Mouse (Mus musculus) heart, postnatal 10 days (tissue): ENCODE results near the gene Ankrd55. TPM values are rescaled to one million over a fixed set of nuclear protein-coding genes. Genes with fewer than 3 reads are reported as not detected.
"Not testable (repeated sequence)": the region's sequence is repeated elsewhere in the genome, so short reads cannot be mapped to it uniquely, and the experiment has no call there.

Experiments
- DNase-seq, 2 experiments: peaks; one replicate each; pipeline ENCODE4 v3.0.0; 2021
- intact Hi-C: fragments of 180-260 bp; cut with DNase I; formaldehyde crosslinking; loops from one replicate; pipeline ENCODE4 v1.15.1; 2025
- total RNA-seq, 2 experiments: library from RNA; stranded (reverse); gene quantifications; 2 replicates each; pipeline ENCODE4 v1.2.3; 2021

Gene Ankrd55
- total RNA-seq, 2 experiments from 2014 or later, result 0.14 to 0.20 TPM

- no peak for DNase-seq
- intact Hi-C loops, result no loop called here
Measured at GRCm38 (mm10) chr13:112289981-112290380, 1.7 kb downstream of the Ankrd55 start.

GRCm38 (mm10) chr13:112292489-112292888 is 4.2 kb downstream of the Ankrd55 start:
- peak; percentile 21 to 31 for DNase-seq

GRCm38 (mm10) chr13:112293092-112293491 is 4.8 kb downstream of the Ankrd55 start:
- DNase-seq, result no peak
- intact Hi-C loops, result no loop called here

More at GRCm38 (mm10) chr13:112292489-112292888, 4.2 kb downstream of the Ankrd55 start:
- intact Hi-C loops, result no loop called here

GRCm38 (mm10) chr13:112294446-112294845 is 6.2 kb downstream of the Ankrd55 start:
- no peak for DNase-seq
- intact Hi-C loops, result no loop called here

GRCm38 (mm10) chr13:112297781-112298180 is 9.5 kb downstream of the Ankrd55 start:
- intact Hi-C loops, result no loop called here
- DNase-seq, result peak; percentile 53 to 57

GRCm38 (mm10) chr13:112303429-112303828 is 15.2 kb downstream of the Ankrd55 start:
- intact Hi-C loops, result no loop called here
- no peak for DNase-seq

GRCm38 (mm10) chr13:112308672-112309071 is 20.4 kb downstream of the Ankrd55 start:
- DNase-seq, result peak; percentile 70 to 80
- intact Hi-C loops, result loop anchor here (1.0 kb wide), 2 partner anchors 201 to 222 kb away; no protein-coding TSS in a partner anchor

GRCm38 (mm10) chr13:112311611-112312010 is 23.4 kb downstream of the Ankrd55 start:
- peak in 1 of 2 experiments; percentile 24 for DNase-seq
- intact Hi-C loops, result not testable (repeated sequence)

- intact Hi-C loops, result no loop called here
- DNase-seq, result no peak
Measured at GRCm38 (mm10) chr13:112315442-112315841, 27.2 kb downstream of the Ankrd55 start.

GRCm38 (mm10) chr13:112316622-112317482 is 28.6 kb downstream of the Ankrd55 start:
- intact Hi-C loops, result no loop called here
- peak in 1 of 2 experiments; percentile 24 for DNase-seq

GRCm38 (mm10) chr13:112318124-112318523 is 29.9 kb downstream of the Ankrd55 start:
- intact Hi-C loops, result no loop called here
- DNase-seq, result no peak

GRCm38 (mm10) chr13:112323591-112324266 is 35.5 kb downstream of the Ankrd55 start:
- intact Hi-C loops, result no loop called here
- DNase-seq, result no peak

- no peak for DNase-seq
- intact Hi-C loops, result no loop called here
Measured at GRCm38 (mm10) chr13:112325126-112325525, 36.9 kb downstream of the Ankrd55 start.

GRCm38 (mm10) chr13:112326403-112326802 is 38.2 kb downstream of the Ankrd55 start:
- intact Hi-C loops, result no loop called here
- no peak for DNase-seq

GRCm38 (mm10) chr13:112326977-112327376 is 38.7 kb downstream of the Ankrd55 start:
- no peak for DNase-seq

GRCm38 (mm10) chr13:112327511-112327910 is 39.3 kb downstream of the Ankrd55 start:
- peak in 1 of 2 experiments; percentile 20 for DNase-seq
- intact Hi-C loops, result no loop called here

More at GRCm38 (mm10) chr13:112326977-112327376, 38.7 kb downstream of the Ankrd55 start:
- intact Hi-C loops, result no loop called here

GRCm38 (mm10) chr13:112330257-112330656 is 42.0 kb downstream of the Ankrd55 start:
- DNase-seq, result no peak
- intact Hi-C loops, result no loop called here

- intact Hi-C loops, result no loop called here
- peak in 1 of 2 experiments; percentile 23 for DNase-seq
Measured at GRCm38 (mm10) chr13:112330919-112331681, 42.8 kb downstream of the Ankrd55 start.

- intact Hi-C loops, result no loop called here
- DNase-seq, result no peak
Measured at GRCm38 (mm10) chr13:112331682-112332061, 43.4 kb downstream of the Ankrd55 start.

- intact Hi-C loops, result no loop called here
- peak; percentile 62 to 64 for DNase-seq
Measured at GRCm38 (mm10) chr13:112335531-112335930, 47.3 kb downstream of the Ankrd55 start.

GRCm38 (mm10) chr13:112337146-112337545 is 48.9 kb downstream of the Ankrd55 start:
- DNase-seq, result no peak
- intact Hi-C loops, result no loop called here
